Mouse (Mus musculus) E14TG2a.4 (cell line): ENCODE measurements around the gene Mn1.

Experiments
- H3K27me3 ChIP-seq: 2 replicates; pipeline ENCODE4 v1.6.1; 2014; ENCODE audit warnings: low read length, control low read depth; ENCODE audit not compliant: insufficient read depth
- H3K36me3 ChIP-seq: 2 replicates; pipeline ENCODE4 v1.6.1; 2014; ENCODE audit warnings: low read length, control low read depth; ENCODE audit not compliant: insufficient read depth
- H3K4me1 ChIP-seq: replicated peaks from 2 replicates; pipeline ENCODE4 v1.6.1; 2014; ENCODE audit warnings: low read depth, low read length, control low read depth
- H3K4me3 ChIP-seq: replicated peaks from 2 replicates; pipeline ENCODE4 v1.5.1; 2014; ENCODE audit warnings: mild to moderate bottlenecking, low read length
- H3K9me3 ChIP-seq: 2 replicates; pipeline ENCODE4 v1.6.1; 2014; ENCODE audit warnings: low read length, control low read depth
- CTCF ChIP-seq: conservative IDR thresholded peaks from 2 replicates; pipeline ENCODE4 v1.5.1; 2014; ENCODE audit warnings: low read length
- NANOG ChIP-seq: IDR thresholded peaks from 2 replicates; pipeline ENCODE4 v1.6.1; 2014; ENCODE audit warnings: borderline replicate concordance, low read length, mixed read lengths
- POU5F1 ChIP-seq: IDR thresholded peaks from 2 replicates; pipeline ENCODE4 v1.6.1; 2014; ENCODE audit warnings: low read length, borderline replicate concordance

The Mn1 gene

GRCm38 (mm10) chr5:111432842-111433241 is 15.7 kb downstream of the Mn1 start:
- no peaks in the 10 kb centered on the region for H3K36me3 ChIP-seq
- H3K4me3 ChIP-seq, result no peak overlapping the region
- no peak for TF ChIP-seq POU5F1
- no peak for TF ChIP-seq CTCF
- no peak for TF ChIP-seq NANOG
- no peaks in the 10 kb centered on the region for H3K9me3 ChIP-seq
- peaks cover 51% of the 10 kb centered on the region for H3K4me1 ChIP-seq
- H3K27me3 ChIP-seq, result peaks cover 76% of the 10 kb centered on the region

DNA sequence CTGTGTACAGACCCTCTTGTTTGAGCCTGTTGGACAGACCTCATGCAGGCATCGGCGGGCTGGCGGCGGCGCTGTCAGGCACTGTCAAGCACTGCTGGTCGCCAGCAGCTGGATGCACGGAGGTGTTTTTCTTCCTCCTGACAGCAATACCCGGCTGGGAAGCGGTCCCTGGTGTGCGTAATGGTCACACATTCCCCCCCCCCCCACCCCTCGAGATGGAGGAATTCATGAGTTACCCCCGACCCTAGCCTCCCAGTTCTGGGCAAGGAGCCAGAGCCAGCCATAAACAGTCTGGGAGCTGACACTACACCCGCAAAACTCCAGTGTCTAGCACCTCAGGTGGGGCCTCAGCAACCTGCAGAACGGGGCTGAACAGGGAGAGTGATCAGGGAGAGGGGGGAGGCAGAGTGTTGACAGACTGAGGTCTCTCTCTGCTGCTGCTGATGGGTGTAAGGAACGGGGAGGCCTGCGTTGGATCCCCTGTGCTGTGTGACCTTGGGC is 17.2 kb downstream of the Mn1 start:
- Histone ChIP-seq H3K27me3 (peaks cover 67% of the 10 kb centered on the region), H3K4me1 (peaks cover 67% of the 10 kb centered on the region), H3K4me3 (peak overlapping the region; percentile 26), H3K36me3 (no peaks in the 10 kb centered on the region), H3K9me3 (no peaks in the 10 kb centered on the region)
- TF ChIP-seq POU5F1 (no peak), CTCF (no peak), NANOG (no peak)

- Histone ChIP-seq H3K4me1 (peaks cover 85% of the 10 kb centered on the region), H3K36me3 (no peaks in the 10 kb centered on the region), H3K27me3 (peaks cover 56% of the 10 kb centered on the region), H3K9me3 (no peaks in the 10 kb centered on the region), H3K4me3 (no peak overlapping the region)
- TF ChIP-seq POU5F1 (no peak), CTCF (no peak), NANOG (no peak)
These were observed 19.1 kb downstream of the Mn1 start for GRCm38 (mm10) chr5:111436260-111436659.

- peaks cover 95% of the 10 kb centered on the region for H3K4me1 ChIP-seq
- peaks cover 49% of the 10 kb centered on the region for H3K27me3 ChIP-seq
- no peaks in the 10 kb centered on the region for H3K36me3 ChIP-seq
- H3K4me3 ChIP-seq, result peak overlapping the region; percentile 21; the same call in 1 of the 2 replicates
- no peak for TF ChIP-seq NANOG
- no peaks in the 10 kb centered on the region for H3K9me3 ChIP-seq
These were observed 20.0 kb downstream of the Mn1 start for GRCm38 (mm10) chr5:111437205-111437604.

GRCm38 (mm10) chr5:111438336-111438735 is 21.2 kb downstream of the Mn1 start:
- no peak for TF ChIP-seq POU5F1
- no peak for TF ChIP-seq NANOG
- no peak for TF ChIP-seq CTCF
- Histone ChIP-seq H3K4me3 (peak overlapping the region; percentile 37), H3K36me3 (no peaks in the 10 kb centered on the region), H3K9me3 (no peaks in the 10 kb centered on the region), H3K27me3 (peaks cover 40% of the 10 kb centered on the region), H3K4me1 (peaks cover 98% of the 10 kb centered on the region)

GRCm38 (mm10) chr5:111438821-111439220 is 21.7 kb downstream of the Mn1 start:
- TF ChIP-seq NANOG (no peak), POU5F1 (no peak), CTCF (no peak)
- H3K9me3 ChIP-seq, result no peaks in the 10 kb centered on the region
- H3K4me1 ChIP-seq, result peaks cover 94% of the 10 kb centered on the region

GRCm38 (mm10) chr5:111440264-111440663 is 23.1 kb downstream of the Mn1 start:
- Histone ChIP-seq H3K4me3 (no peak overlapping the region), H3K9me3 (no peaks in the 10 kb centered on the region), H3K27me3 (peaks cover 23% of the 10 kb centered on the region), H3K36me3 (no peaks in the 10 kb centered on the region), H3K4me1 (peaks cover 79% of the 10 kb centered on the region)
- TF ChIP-seq POU5F1 (no peak), CTCF (no peak), NANOG (no peak)

More at GRCm38 (mm10) chr5:111438821-111439220, 21.7 kb downstream of the Mn1 start:
- H3K4me3 ChIP-seq, result peak overlapping the region; percentile 37
- no peaks in the 10 kb centered on the region for H3K36me3 ChIP-seq
- peaks cover 36% of the 10 kb centered on the region for H3K27me3 ChIP-seq

DNA sequence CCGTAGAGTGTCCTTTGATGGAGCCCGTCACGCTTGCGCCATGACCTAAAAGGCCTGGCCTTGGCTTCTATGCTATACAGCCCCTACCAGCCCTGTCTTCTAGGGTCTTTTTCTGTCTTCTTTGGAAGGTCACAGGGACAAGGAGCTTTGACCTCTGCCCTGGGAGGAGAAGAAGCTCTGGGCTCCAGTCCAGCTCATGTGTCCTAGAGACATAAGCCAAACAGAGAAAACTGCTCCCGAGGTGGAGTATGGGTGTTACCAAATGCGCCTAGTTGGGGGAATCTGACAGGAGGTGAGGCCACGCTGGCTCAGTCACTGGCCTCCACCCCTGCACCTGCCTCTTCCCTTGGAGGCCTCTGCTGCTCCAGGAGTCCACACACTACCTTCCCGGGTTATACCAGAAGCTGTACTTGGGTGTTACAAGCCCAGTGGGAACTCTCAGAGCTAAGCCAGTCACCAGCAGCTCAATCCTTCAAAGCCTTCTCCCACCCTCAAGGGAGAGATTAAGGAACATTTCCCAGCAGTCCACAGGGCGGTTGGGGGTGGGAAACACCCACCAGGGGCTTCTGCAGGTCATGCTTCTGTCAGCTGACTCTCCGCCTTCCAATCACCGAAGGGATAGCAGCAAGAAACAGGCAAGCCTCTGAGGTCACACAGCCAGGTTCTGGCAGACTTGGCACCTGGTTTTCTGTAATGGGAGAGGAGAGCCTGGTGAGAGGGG is 25.1 kb downstream of the Mn1 start:
- Histone ChIP-seq H3K4me3 (no peak overlapping the region), H3K36me3 (no peaks in the 10 kb centered on the region), H3K4me1 (peaks cover 59% of the 10 kb centered on the region), H3K27me3 (peaks cover 3% of the 10 kb centered on the region), H3K9me3 (no peaks in the 10 kb centered on the region)
- TF ChIP-seq CTCF (no peak), POU5F1 (no peak), NANOG (no peak)

DNA sequence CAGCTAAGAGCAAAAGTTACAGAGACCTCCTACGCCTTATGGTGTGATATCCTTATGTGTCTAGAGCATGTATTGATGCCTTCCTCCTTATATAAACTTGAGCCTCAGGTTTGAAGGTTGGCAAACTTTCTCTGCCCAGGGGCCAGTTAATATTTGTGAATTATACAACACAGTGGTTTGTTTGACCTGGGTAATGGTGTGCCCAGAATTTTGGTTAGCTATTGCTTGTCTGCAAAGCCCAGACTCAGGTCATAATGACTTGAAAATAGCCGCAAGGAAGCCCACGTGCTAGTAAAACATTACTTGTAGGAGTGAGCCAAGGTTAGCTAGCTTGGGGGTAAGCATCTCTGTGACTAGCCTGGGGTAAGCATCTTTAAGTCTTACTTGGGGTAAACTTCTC is 26.5 kb downstream of the Mn1 start:
- TF ChIP-seq CTCF, result no peak
- TF ChIP-seq POU5F1, result no peak
- TF ChIP-seq NANOG, result no peak

More for the DNA sequence above, 26.5 kb downstream of the Mn1 start:
- Histone ChIP-seq H3K9me3 (no peaks in the 10 kb centered on the region), H3K4me3 (no peak overlapping the region), H3K36me3 (no peaks in the 10 kb centered on the region), H3K27me3 (peaks cover under 1% of the 10 kb centered on the region; the same call in 1 of the 2 replicates), H3K4me1 (peaks cover 45% of the 10 kb centered on the region)
